Mouse (Mus musculus): ENCODE measurements around the gene Eftud2. TPM values are rescaled to one million over a fixed set of nuclear protein-coding genes. Genes with fewer than 3 reads are reported as not detected.

Eftud2 gene
- 233 and 246 TPM in 2 replicates for polyA plus RNA-seq (2016; fragmentation: Nextera tagmentation; extraction: Ambion mirVana)

DNA sequence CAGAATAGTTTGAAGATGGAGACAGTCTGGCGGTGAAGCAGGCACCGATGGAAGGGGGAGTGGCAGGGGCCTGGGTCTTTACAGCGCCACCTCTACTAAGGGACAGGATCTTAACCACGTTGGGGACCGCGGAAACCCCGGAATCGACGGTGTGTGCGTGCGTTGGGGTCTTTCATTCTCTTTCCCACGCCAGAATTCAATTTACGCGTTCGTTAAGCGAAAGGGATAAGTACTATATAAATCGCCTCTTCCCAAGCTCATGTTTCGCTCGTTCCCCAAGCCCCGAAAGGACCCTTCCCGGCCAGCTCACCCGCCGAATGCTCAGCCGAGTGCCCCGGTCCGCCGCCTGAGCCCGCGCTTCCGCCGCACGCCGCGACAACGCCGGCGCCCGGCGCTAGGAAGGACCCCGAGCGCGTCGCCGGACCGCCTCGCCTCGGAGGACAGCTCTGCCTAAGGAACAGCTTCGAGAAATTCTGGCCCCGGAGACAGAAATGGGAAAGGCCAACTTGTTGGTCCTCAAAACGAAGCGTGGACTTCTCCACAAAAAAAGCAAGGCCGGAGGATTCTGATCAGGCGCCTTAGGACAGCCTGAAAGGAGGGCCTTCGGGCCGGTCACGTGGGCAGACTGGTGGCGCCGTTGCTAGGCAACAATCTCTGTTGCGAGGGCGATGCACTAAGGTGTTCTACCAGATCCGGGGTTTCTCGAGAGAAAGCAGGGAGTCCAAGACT is at the start of gene Eftud2, which contains the start of gene Ccdc103:
Gene Eftud2, minus strand, starts transcription at position 401 of the 729 bp plus-strand sequence.
Gene Ccdc103, plus strand, starts transcription at position 620 of the 729 bp plus-strand sequence.
- H3K27ac ChIP-seq, result peak within 1 kb of the TSS; percentile 80
- H3K4me1 ChIP-seq, result peaks cover 15% of the 10 kb centered on the region
- no peaks in the 10 kb centered on the region for H3K27me3 ChIP-seq
- peak within 1 kb of the TSS; percentile 85 for H3K9ac ChIP-seq
- peak; percentile 82 for ATAC-seq (ENCODE audit: insufficient number of reproducible peaks, insufficient read depth, low FRiP score, low TSS enrichment)
- peak within 1 kb of the TSS; percentile 74 for H3K4me3 ChIP-seq
- H3K36me3 ChIP-seq, result peaks cover 15% of the 10 kb centered on the region
- H3K4me2 ChIP-seq (replicated peaks), result peak within 1 kb of the TSS; percentile 75
- under 1% methylated on average over 62 of the region's 62 CpGs for WGBS
- no peaks in the 10 kb centered on the region for H3K9me3 ChIP-seq

DNA sequence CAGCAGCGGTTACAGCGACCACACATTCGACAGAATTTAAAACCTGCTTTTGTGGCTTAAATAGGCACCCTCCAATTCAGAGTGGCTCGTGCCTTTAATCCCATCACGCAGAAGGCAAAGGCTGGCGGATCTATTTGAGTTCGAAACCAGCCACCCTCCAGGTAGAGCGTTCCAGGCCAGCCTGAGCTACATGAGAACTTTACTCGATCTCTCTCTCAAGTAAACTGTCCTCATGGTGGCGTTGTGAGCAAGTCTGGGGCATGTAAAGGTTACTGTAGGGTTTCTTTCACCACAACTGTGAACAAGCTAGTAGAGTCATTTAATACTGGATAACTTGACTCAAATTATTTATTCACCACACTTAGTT is 44.5 kb upstream of the Eftud2 start:
- WGBS, result 2% methylated on average over 10 of the region's 10 CpGs
- H3K27ac ChIP-seq, result peak overlapping the region; percentile 95

DNA sequence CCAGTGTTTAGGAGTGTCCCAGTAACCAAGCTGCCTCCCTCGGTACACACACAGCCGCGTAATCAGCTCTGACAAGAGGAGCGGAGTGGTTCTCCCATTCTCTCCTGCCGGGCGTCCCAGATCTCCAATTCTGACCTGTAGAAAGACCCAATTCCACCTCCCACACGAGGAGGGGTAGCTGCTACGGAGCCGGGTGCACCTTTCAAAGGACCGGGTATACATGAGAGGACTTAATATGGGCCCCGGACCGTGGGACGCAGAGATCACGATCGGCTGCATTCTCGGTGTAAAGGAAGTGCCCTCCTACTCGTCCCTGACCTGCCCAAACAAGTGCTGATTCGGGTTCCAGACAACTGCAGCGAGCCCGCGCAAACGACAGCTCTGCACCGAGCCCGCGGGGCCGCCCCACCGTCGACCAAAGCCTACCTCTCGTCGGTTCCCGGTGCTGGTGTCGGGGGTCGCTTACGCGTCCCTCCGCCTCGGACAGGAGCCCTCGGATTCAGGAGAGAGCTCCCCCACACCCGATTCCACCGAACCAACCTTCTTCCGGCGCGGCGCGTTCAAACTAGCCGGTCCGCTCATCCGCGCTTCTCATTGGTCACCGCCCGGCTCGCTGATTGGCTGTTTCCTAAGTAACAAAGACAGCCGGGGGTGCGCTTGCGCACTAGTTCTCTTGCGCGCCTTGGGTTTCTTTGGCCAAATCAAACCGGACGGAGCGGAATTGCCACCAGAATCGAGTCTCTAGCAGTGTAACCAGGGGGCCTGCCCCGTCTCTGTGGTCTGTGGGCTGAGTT is 44.0 kb upstream of the Eftud2 start, which contains the start of gene Kif18b:
Gene Kif18b, minus strand, starts transcription at position 568 of the 794 bp plus-strand sequence.
- WGBS, result under 1% methylated on average over 62 of the region's 62 CpGs
- Histone ChIP-seq H3K27ac (peak within 1 kb of the TSS; percentile 95), H3K9ac (peak within 1 kb of the TSS; percentile 77), H3K9me3 (no peaks in the 10 kb centered on the region), H3K4me1 (peaks cover 19% of the 10 kb centered on the region), H3K4me2 (replicated peaks) (peak within 1 kb of the TSS; percentile 72), H3K27me3 (no peaks in the 10 kb centered on the region), H3K36me3 (0 out of 2 replicates have a peak, but pooled peaks cover 3% of the 10 kb centered on the region), H3K4me3 (peak within 1 kb of the TSS; percentile 81)
- ATAC-seq (ENCODE audit: insufficient number of reproducible peaks, insufficient read depth, low FRiP score, low TSS enrichment), result peak; percentile 93

More for the DNA sequence above, 44.5 kb upstream of the Eftud2 start:
- Histone ChIP-seq H3K27me3 (no peaks in the 10 kb centered on the region), H3K4me3 (peak overlapping the region; percentile 81), H3K4me2 (replicated peaks) (peak overlapping the region; percentile 72), H3K4me1 (peaks cover 19% of the 10 kb centered on the region), H3K9ac (peak overlapping the region; percentile 77), H3K9me3 (no peaks in the 10 kb centered on the region), H3K36me3 (0 out of 2 replicates have a peak, but pooled peaks cover 3% of the 10 kb centered on the region)
- ATAC-seq (ENCODE audit: insufficient number of reproducible peaks, insufficient read depth, low FRiP score, low TSS enrichment), result 0 out of 2 replicates have a peak, but pooled peaks have one; percentile 11

DNA sequence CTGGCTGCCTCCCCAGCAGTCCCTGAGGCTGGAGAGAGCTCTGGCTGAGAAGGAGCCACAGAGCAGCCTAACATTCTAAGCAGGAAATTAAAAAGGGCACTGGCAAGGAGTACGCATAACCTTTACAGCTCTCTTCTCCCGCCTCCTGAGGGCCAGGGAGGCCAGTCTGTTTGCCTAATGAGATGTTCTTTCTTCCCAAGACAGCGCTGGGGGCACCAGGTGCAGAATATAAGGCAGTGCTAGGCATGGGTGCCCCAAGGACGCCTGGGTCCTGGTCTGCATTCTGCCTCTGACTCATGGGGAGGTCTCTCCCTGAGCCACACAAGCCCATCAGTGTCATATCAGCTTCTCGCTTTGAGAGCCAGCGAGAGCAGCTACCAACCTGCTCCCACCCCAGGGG is 40.7 kb upstream of the Eftud2 start:
- ATAC-seq (ENCODE audit: insufficient number of reproducible peaks, insufficient read depth, low FRiP score, low TSS enrichment), result no peak
- WGBS, result 80% methylated on average over 6 of the region's 6 CpGs
- H3K9ac ChIP-seq, result no peak overlapping the region

DNA sequence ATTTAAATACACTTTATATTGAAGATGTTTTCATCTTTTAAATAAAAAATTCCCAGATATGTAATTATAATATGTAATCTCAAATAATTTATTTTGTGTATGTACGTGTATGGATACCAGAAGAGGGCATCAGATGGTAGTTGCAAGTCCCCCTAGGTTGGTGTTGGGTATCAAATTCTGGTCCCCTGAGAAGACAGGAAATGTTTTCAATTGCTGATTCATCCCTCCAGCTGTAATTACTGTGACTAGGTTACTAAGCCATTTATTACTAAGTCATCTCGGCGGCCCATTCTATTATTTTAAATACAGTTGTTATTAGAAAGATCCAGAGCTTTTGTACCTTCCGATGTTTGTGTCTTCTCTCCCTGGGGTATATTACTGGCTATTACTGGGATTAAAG is 37.3 kb upstream of the Eftud2 start:
- no peak overlapping the region for H3K4me3 ChIP-seq
- H3K9me3 ChIP-seq, result no peaks in the 10 kb centered on the region
- ATAC-seq (ENCODE audit: insufficient number of reproducible peaks, insufficient read depth, low FRiP score, low TSS enrichment), result no peak
- H3K27me3 ChIP-seq, result no peaks in the 10 kb centered on the region
- H3K9ac ChIP-seq, result no peak overlapping the region
- no peak overlapping the region for H3K4me2 ChIP-seq (replicated peaks)
- H3K4me1 ChIP-seq, result peaks cover 16% of the 10 kb centered on the region
- H3K27ac ChIP-seq, result no peak overlapping the region
- peaks cover 37% of the 10 kb centered on the region for H3K36me3 ChIP-seq
- WGBS, result 74% methylated on average over 4 of the region's 4 CpGs

More for the DNA sequence above, 40.7 kb upstream of the Eftud2 start:
- Histone ChIP-seq H3K4me3 (no peak overlapping the region), H3K36me3 (0 out of 2 replicates have a peak, but pooled peaks cover 3% of the 10 kb centered on the region), H3K27me3 (no peaks in the 10 kb centered on the region), H3K4me1 (peaks cover 19% of the 10 kb centered on the region), H3K4me2 (replicated peaks) (no peak overlapping the region), H3K27ac (0 out of 2 replicates have a peak overlapping the region, but pooled peaks have one; percentile 23), H3K9me3 (no peaks in the 10 kb centered on the region)

DNA sequence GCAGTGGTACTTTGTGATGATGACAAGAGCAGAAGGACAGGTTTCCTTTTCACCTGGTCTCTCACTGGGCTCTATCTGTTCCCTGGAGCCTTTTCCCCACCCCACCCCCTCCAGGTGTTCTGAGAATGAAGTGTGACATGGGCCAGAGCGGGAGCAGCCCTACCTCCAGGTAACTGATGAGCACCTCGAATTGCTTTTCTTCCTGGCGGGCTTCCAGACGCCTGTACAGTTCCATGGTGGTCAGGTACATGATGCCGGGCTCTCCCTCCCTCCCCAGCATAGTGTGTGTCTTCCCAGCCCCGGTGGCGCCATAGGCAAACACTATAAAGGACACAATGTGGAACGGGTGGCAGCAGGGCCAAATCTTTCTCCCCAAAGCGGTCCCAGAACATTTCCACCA is 34.6 kb upstream of the Eftud2 start:
- H3K36me3 ChIP-seq, result peaks cover 58% of the 10 kb centered on the region
- H3K27me3 ChIP-seq, result no peaks in the 10 kb centered on the region
- ATAC-seq (ENCODE audit: insufficient number of reproducible peaks, insufficient read depth, low FRiP score, low TSS enrichment), result no peak
- H3K9ac ChIP-seq, result no peak overlapping the region
- no peak overlapping the region for H3K27ac ChIP-seq
- no peak overlapping the region for H3K4me2 ChIP-seq (replicated peaks)
- no peak overlapping the region for H3K4me3 ChIP-seq
- no peaks in the 10 kb centered on the region for H3K9me3 ChIP-seq
- 92% methylated on average over 9 of the region's 9 CpGs for WGBS
- H3K4me1 ChIP-seq, result no peaks in the 10 kb centered on the region

DNA sequence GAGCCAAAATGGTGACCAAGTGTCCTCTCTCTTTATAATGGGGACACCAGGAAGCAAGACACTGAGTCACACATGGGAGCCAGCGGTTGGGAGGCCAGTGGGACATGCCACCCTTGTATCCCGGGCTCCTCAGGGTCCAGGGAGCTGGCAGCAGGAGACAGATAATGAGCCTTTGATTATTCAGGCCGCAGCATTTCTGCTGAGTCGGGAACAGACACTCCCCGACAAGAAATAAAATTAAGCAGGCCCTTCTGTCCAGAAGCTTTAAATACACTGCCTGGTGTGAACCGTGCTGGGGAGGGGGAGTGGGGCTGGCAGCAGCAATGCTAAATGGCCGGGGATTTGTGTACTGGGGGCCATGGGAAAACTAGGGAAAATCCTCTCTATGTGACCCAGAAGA is 30.6 kb upstream of the Eftud2 start:
- H3K27ac ChIP-seq, result no peak overlapping the region
- H3K9me3 ChIP-seq, result no peaks in the 10 kb centered on the region
- H3K4me2 ChIP-seq (replicated peaks), result no peak overlapping the region
- no peak for ATAC-seq (ENCODE audit: insufficient number of reproducible peaks, insufficient read depth, low FRiP score, low TSS enrichment)
- no peaks in the 10 kb centered on the region for H3K4me1 ChIP-seq
- no peak overlapping the region for H3K4me3 ChIP-seq
- 77% methylated on average over 7 of the region's 7 CpGs for WGBS
- no peak overlapping the region for H3K9ac ChIP-seq
- H3K36me3 ChIP-seq, result peaks cover 98% of the 10 kb centered on the region
- no peaks in the 10 kb centered on the region for H3K27me3 ChIP-seq

DNA sequence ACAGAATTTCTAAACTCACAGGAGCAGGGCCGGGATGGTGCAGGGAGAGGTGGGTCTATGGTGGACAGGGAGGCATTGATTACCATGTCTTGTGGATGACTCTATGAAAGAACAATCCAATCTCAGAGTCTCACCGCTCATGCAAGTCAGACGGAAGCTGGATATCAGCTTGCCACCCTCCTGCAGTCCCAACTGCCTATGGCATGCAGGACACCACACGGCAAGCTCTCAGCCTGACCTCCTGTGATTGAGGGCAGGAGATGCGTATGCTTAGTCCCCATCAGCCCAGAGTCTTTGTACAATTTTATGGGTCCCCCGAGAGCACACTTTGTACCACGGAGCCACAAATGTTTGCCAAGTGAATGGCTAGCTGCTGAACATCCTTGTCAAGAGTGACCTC is 22.9 kb upstream of the Eftud2 start:
- WGBS, result 75% methylated on average over 7 of the region's 7 CpGs

DNA sequence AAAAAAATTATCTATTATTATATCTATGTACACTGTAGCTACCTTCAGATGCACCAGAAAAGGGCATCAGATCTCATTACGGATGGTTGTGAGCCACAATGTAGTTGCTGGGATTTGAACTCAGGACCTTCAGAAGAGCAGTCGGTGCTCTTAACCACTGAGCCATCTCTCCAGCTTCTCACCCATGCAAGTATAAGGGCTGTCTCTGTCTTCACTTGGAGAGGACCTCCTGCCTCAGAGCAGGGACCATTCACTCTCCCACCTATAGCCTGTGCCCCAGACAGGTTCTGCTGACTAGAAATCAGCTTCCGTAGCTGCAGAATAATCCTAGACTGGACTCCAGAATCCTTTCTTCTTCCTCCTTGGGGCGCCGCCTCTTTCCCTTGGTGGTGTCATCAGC is 21.3 kb upstream of the Eftud2 start:
- no peak overlapping the region for H3K27ac ChIP-seq

More for the DNA sequence above, 22.9 kb upstream of the Eftud2 start:
- Histone ChIP-seq H3K9me3 (no peaks in the 10 kb centered on the region), H3K4me2 (replicated peaks) (no peak overlapping the region), H3K4me3 (no peak overlapping the region), H3K27ac (no peak overlapping the region), H3K9ac (no peak overlapping the region), H3K27me3 (no peaks in the 10 kb centered on the region), H3K4me1 (no peaks in the 10 kb centered on the region), H3K36me3 (peaks cover 36% of the 10 kb centered on the region)
- no peak for ATAC-seq (ENCODE audit: insufficient number of reproducible peaks, insufficient read depth, low FRiP score, low TSS enrichment)

DNA sequence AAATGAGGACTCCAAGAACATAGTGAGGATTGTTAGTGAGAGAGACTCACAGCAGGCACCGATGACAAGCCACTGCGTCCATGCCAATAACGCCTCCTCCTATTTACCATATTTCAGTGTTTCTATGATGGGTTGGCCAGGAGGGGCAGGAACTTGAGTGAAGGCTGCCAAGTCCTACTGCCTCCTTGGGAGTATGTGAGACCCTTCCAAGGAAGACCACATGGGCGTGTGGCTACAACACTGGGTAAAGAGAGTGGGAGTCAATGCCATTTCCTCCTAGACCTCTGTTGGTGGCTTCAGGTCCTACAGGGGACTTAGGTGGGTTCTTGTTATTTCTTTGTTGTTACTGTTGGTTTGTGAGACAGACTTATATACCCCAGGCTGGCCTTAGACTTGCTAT is 20.4 kb upstream of the Eftud2 start:
- Histone ChIP-seq H3K36me3 (peaks cover 11% of the 10 kb centered on the region), H3K4me1 (no peaks in the 10 kb centered on the region), H3K9ac (no peak overlapping the region), H3K27me3 (peaks cover 9% of the 10 kb centered on the region; the same call in 1 of the 2 replicates), H3K4me3 (no peak overlapping the region), H3K9me3 (no peaks in the 10 kb centered on the region), H3K27ac (no peak overlapping the region), H3K4me2 (replicated peaks) (no peak overlapping the region)
- WGBS, result 71% methylated on average over 4 of the region's 4 CpGs
- ATAC-seq (ENCODE audit: insufficient number of reproducible peaks, insufficient read depth, low FRiP score, low TSS enrichment), result no peak

More for the DNA sequence above, 21.3 kb upstream of the Eftud2 start:
- 0 out of 2 replicates have a peak, but pooled peaks cover 1% of the 10 kb centered on the region for H3K27me3 ChIP-seq
- no peaks in the 10 kb centered on the region for H3K9me3 ChIP-seq
- no peak overlapping the region for H3K4me3 ChIP-seq
- H3K4me2 ChIP-seq (replicated peaks), result no peak overlapping the region
- H3K9ac ChIP-seq, result no peak overlapping the region
- ATAC-seq (ENCODE audit: insufficient number of reproducible peaks, insufficient read depth, low FRiP score, low TSS enrichment), result no peak
- peaks cover 20% of the 10 kb centered on the region for H3K36me3 ChIP-seq
- H3K4me1 ChIP-seq, result no peaks in the 10 kb centered on the region
- 83% methylated on average over 5 of the region's 5 CpGs for WGBS

DNA sequence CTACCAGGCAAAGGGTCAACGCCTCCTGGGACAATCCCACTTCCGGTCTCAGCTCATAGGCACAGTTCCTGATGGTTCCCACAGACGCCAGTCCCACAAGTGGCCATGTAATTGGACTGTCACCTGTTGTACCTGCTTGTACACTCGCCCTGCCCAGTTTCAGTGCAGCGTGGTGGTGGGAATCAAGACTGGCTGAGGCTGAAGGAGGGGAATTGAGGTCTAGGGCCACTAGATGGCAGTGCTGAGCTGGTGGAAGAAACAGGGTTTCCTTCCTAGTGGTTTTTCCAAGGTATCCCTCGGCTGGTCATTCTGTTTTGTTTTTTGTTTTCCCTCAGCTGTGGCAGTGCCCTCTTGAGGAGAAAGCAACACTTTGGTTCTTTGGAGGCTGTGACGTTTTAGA is 20.0 kb upstream of the Eftud2 start, which contains the start of gene Gfap:
Gene Gfap, minus strand, starts transcription at position 150 of the 400 bp plus-strand sequence.
- no peak for ATAC-seq (ENCODE audit: insufficient number of reproducible peaks, insufficient read depth, low FRiP score, low TSS enrichment)
- 10% methylated on average over 7 of the region's 7 CpGs for WGBS
- Histone ChIP-seq H3K27me3 (peaks cover 12% of the 10 kb centered on the region; the same call in 1 of the 2 replicates), H3K4me3 (no peak within 1 kb of the TSS), H3K4me1 (no peaks in the 10 kb centered on the region), H3K4me2 (replicated peaks) (no peak within 1 kb of the TSS), H3K27ac (no peak within 1 kb of the TSS), H3K9ac (no peak within 1 kb of the TSS), H3K36me3 (peaks cover 7% of the 10 kb centered on the region), H3K9me3 (no peaks in the 10 kb centered on the region)

Measured in embryonic facial prominence, embryonic 12.5 days (tissue).